Mouse (Mus musculus) ovary, postnatal 14 days (tissue): ENCODE data around the gene Mlxip.

Experiments
- DNase-seq: peaks from one replicate; pipeline ENCODE4 v3.0.0; 2022; ENCODE audit warnings: low spot score

Gene Mlxip

GRCm38 (mm10) chr5:123394303-123394956 lies at the start of gene Mlxip:
Gene Mlxip, plus strand, starts transcription at chr5:123394798.
- DNase-seq = peak; percentile 84

GRCm38 (mm10) chr5:123344963-123345852 lies 49.4 kb upstream of the Mlxip start:
- peak; percentile 42 for DNase-seq

- DNase-seq = peak; percentile 75
Measured at GRCm38 (mm10) chr5:123345853-123346654, 48.5 kb upstream of the Mlxip start.

- no peak for DNase-seq
Measured at GRCm38 (mm10) chr5:123346701-123347270, 47.8 kb upstream of the Mlxip start.

GRCm38 (mm10) chr5:123347985-123348384 lies 46.6 kb upstream of the Mlxip start:
- DNase-seq = no peak

GRCm38 (mm10) chr5:123350386-123350785 lies 44.2 kb upstream of the Mlxip start:
- DNase-seq = no peak

- DNase-seq = no peak
Measured at GRCm38 (mm10) chr5:123355918-123356317, 38.7 kb upstream of the Mlxip start.

- no peak for DNase-seq
Measured at GRCm38 (mm10) chr5:123357253-123357652, 37.3 kb upstream of the Mlxip start.

- no peak for DNase-seq
Measured at GRCm38 (mm10) chr5:123359431-123359830, 35.2 kb upstream of the Mlxip start.

- DNase-seq = no peak
Measured at GRCm38 (mm10) chr5:123362911-123363310, 31.7 kb upstream of the Mlxip start.

- no peak for DNase-seq
Measured at GRCm38 (mm10) chr5:123364302-123364971, 30.2 kb upstream of the Mlxip start.

- no peak for DNase-seq
Measured at GRCm38 (mm10) chr5:123368869-123369488, 25.6 kb upstream of the Mlxip start.

GRCm38 (mm10) chr5:123370049-123370448 lies 24.5 kb upstream of the Mlxip start:
- DNase-seq = no peak

- DNase-seq = no peak
Measured at GRCm38 (mm10) chr5:123375262-123375661, 19.3 kb upstream of the Mlxip start.

- no peak for DNase-seq
Measured at GRCm38 (mm10) chr5:123375793-123376452, 18.7 kb upstream of the Mlxip start.

- DNase-seq = peak; percentile 45
Measured at GRCm38 (mm10) chr5:123376569-123376968, 18.0 kb upstream of the Mlxip start.

GRCm38 (mm10) chr5:123377120-123377955 lies 17.3 kb upstream of the Mlxip start:
- DNase-seq = peak; percentile 76

- DNase-seq = no peak
Measured at GRCm38 (mm10) chr5:123378712-123379111, 15.9 kb upstream of the Mlxip start.

GRCm38 (mm10) chr5:123379504-123379931 lies 15.1 kb upstream of the Mlxip start:
- DNase-seq = no peak
